Mouse (Mus musculus) CH12.LX (cell line): ENCODE measurements around the gene Ube2z. TPM values are rescaled to one million over a fixed set of nuclear protein-coding genes. Genes with fewer than 3 reads are reported as not detected.

Source experiments
- DNase-seq: peaks from one replicate; pipeline ENCODE4 v3.0.0-alpha.2; 2013; ENCODE audit errors: extremely low read depth
- H3K27ac ChIP-seq: 2 replicates; pipeline ENCODE4 v1.5.1; 2012; ENCODE audit warnings: low read depth, mild to moderate bottlenecking, control low read depth, moderate library complexity; ENCODE audit not compliant: insufficient read depth
- H3K27me3 ChIP-seq: replicated peaks from 2 replicates; pipeline ENCODE3; 2012; ENCODE audit warnings: inconsistent platforms
- H3K36me3 ChIP-seq, 2 experiments: replicated peaks in 1 of 2; 2 replicates each; pipeline versions ENCODE3 to v1.6.1; 2012; ENCODE audit warnings: inconsistent platforms in 1 of 2, low read length in 1 of 2, mild to moderate bottlenecking in 1 of 2, mixed read lengths in 1 of 2, moderate library complexity in 1 of 2; ENCODE audit not compliant: control insufficient read depth in 1 of 2, insufficient read depth in 1 of 2
- H3K4me1 ChIP-seq, 2 experiments: 2 replicates each; pipeline ENCODE4 v1.6.1; 2012; ENCODE audit warnings: inconsistent platforms in 1 of 2, moderate library complexity in 1 of 2; ENCODE audit not compliant: insufficient read depth in 2 of 2, control insufficient read depth in 1 of 2
- H3K4me2 ChIP-seq: 2 replicates; pipeline ENCODE4 v1.6.1; 2012; ENCODE audit warnings: low read depth, mild to moderate bottlenecking, control low read depth; ENCODE audit not compliant: poor library complexity, insufficient read depth, severe bottlenecking
- H3K4me3 ChIP-seq, 3 experiments: fragments of 150-350 bp in 1 of 3; sonication (generic) in 1 of 3; replicated peaks in 1 of 3; 2 replicates each; pipeline versions ENCODE3 to v1.5.1; 2011 to 2012; ENCODE audit warnings: low read depth in 2 of 3, low read length in 2 of 3, mild to moderate bottlenecking in 2 of 3, moderate library complexity in 2 of 3, control low read depth in 1 of 3, improper control_type of control experiment in 1 of 3, inconsistent platforms in 1 of 3, mixed read lengths in 1 of 3; ENCODE audit not compliant: poor library complexity in 1 of 3
- H3K79me2 ChIP-seq: replicated peaks from 2 replicates; pipeline ENCODE4 v1.6.1; 2012; ENCODE audit warnings: mild to moderate bottlenecking, moderate library complexity; ENCODE audit not compliant: control insufficient read depth, poor library complexity, insufficient read depth, severe bottlenecking; ENCODE audit errors: extremely low read depth
- H3K9ac ChIP-seq: 2 replicates; pipeline ENCODE4 v1.6.1; 2012; ENCODE audit warnings: low read depth, mild to moderate bottlenecking, control low read depth, moderate library complexity; ENCODE audit not compliant: insufficient read depth
- H3K9me3 ChIP-seq: replicated peaks from 2 replicates; pipeline ENCODE3; 2012; ENCODE audit warnings: low read length, inconsistent platforms, mixed read lengths
- BHLHE40 ChIP-seq: IDR thresholded peaks from 2 replicates; pipeline ENCODE4 v1.6.1; 2011; ENCODE audit warnings: mild to moderate bottlenecking, low read depth, low read length, improper control_type of control experiment
- CHD1 ChIP-seq: IDR thresholded peaks from 2 replicates; pipeline ENCODE4 v1.6.1; 2012; ENCODE audit warnings: low read depth, low read length, improper control_type of control experiment, inconsistent platforms
- EP300 ChIP-seq: IDR thresholded peaks from 2 replicates; pipeline ENCODE4 v1.6.1; 2011; ENCODE audit warnings: low read length, improper control_type of control experiment
- GABPA ChIP-seq: IDR thresholded peaks from 2 replicates; pipeline ENCODE4 v1.6.1; 2012; ENCODE audit warnings: low read depth, low read length, improper control_type of control experiment, inconsistent platforms; ENCODE audit not compliant: insufficient replicate concordance
- HCFC1 ChIP-seq: IDR thresholded peaks from 2 replicates; pipeline ENCODE4 v1.6.1; 2012; ENCODE audit warnings: low read depth, mild to moderate bottlenecking, inconsistent platforms, low read length, improper control_type of control experiment
- JUN ChIP-seq: IDR thresholded peaks from 2 replicates; pipeline ENCODE4 v1.6.1; 2011; ENCODE audit warnings: low read depth, mild to moderate bottlenecking, low read length, improper control_type of control experiment, moderate library complexity; ENCODE audit not compliant: insufficient read depth
- KAT2A ChIP-seq: IDR thresholded peaks from 2 replicates; pipeline ENCODE4 v1.6.1; 2012; ENCODE audit warnings: low read length, improper control_type of control experiment, inconsistent platforms; ENCODE audit not compliant: insufficient replicate concordance
- MAFK ChIP-seq: IDR thresholded peaks from 2 replicates; pipeline ENCODE4 v1.6.1; 2011; ENCODE audit warnings: low read length, improper control_type of control experiment; ENCODE audit not compliant: insufficient replicate concordance
- MEF2A ChIP-seq: IDR thresholded peaks from 2 replicates; pipeline ENCODE4 v1.6.1; 2014; ENCODE audit warnings: low read depth, mild to moderate bottlenecking, inconsistent platforms, low read length, improper control_type of control experiment, borderline replicate concordance
- PAX5 ChIP-seq: IDR thresholded peaks from 2 replicates; pipeline ENCODE4 v1.6.1; 2012; ENCODE audit warnings: low read length, inconsistent platforms, mixed read lengths
- USF1 ChIP-seq: IDR thresholded peaks from 2 replicates; pipeline ENCODE4 v1.6.1; 2014; ENCODE audit warnings: low read depth, mild to moderate bottlenecking, inconsistent platforms, low read length, improper control_type of control experiment
- USF2 ChIP-seq: conservative IDR thresholded peaks from 2 replicates; pipeline ENCODE4 v1.6.1; 2011; ENCODE audit warnings: low read depth, low read length, improper control_type of control experiment
- ZMIZ1 ChIP-seq: IDR thresholded peaks from 2 replicates; pipeline ENCODE4 v1.6.1; 2012; ENCODE audit warnings: low read depth, mild to moderate bottlenecking, inconsistent platforms, low read length, improper control_type of control experiment
- dilution Hi-C: fragments of 300-500 bp; cut with MboI; formaldehyde crosslinking; loops from 2 replicates; pipeline ENCODE4 v1.14.3; 2020; ENCODE audit warnings: low sequenced_read_pairs; ENCODE audit not compliant: extremely low pct_unique_long_range_greater_than_20kb, extremely low pct_ligation_motif_present
- in situ Hi-C: fragments of 300-500 bp; cut with MboI; formaldehyde crosslinking; loops from 3 replicates; pipeline ENCODE4 v1.14.3; 2019; ENCODE audit warnings: low sequenced_read_pairs, low pct_ligation_motif_present, low pct_unique_long_range_greater_than_20kb, mixed read lengths
- polyA plus RNA-seq: library from polyadenylated mRNA; unstranded; fragments of >175 nt; gene quantifications from 2 replicates; pipeline ENCODE4 v1.2.1, GENCODE M21; 2012; ENCODE audit warnings: low read depth; ENCODE audit not compliant: insufficient read length
- total RNA-seq, 2 experiments: library from RNA; depleted of rRNA; stranded (reverse); fragments of 300-350 nt in 1 of 2; fragments of >200 nt in 1 of 2; gene quantifications; 2 replicates each; pipeline ENCODE4 v1.2.3; 2012 to 2014

The Ube2z gene
- total and polyA plus RNA-seq, 3 experiments, result 51.3 to 67.8 (median 64.2) TPM

GRCm38 (mm10) chr11:96075177-96075508, 10.0 kb upstream of the Ube2z start:
- DNase-seq, result no peak
- Histone ChIP-seq H3K36me3 (peaks cover 21 to 32% of the 10 kb centered on the region in 2 experiments), H3K79me2 (peaks cover 17% of the 10 kb centered on the region), H3K27ac (peak overlapping the region; percentile 5; the same call in 1 of the 2 replicates), H3K9ac (peak overlapping the region; percentile 86), H3K4me1 (peaks cover 7 to 24% of the 10 kb centered on the region in 2 experiments), H3K9me3 (no peaks in the 10 kb centered on the region), H3K4me3 (peak overlapping the region; percentile 66 to 85 (median 68)), H3K27me3 (no peaks in the 10 kb centered on the region), H3K4me2 (peak overlapping the region; percentile 87)
- TF ChIP-seq JUN, result no peak
- no peak for TF ChIP-seq USF2
- 0 out of 2 replicates have a peak, but pooled peaks have one; percentile 31 for TF ChIP-seq EP300
- no peak for TF ChIP-seq HCFC1
- no peak for TF ChIP-seq BHLHE40
- dilution Hi-C loops, result no loop called here
- in situ Hi-C loops, result no loop called here

DNA sequence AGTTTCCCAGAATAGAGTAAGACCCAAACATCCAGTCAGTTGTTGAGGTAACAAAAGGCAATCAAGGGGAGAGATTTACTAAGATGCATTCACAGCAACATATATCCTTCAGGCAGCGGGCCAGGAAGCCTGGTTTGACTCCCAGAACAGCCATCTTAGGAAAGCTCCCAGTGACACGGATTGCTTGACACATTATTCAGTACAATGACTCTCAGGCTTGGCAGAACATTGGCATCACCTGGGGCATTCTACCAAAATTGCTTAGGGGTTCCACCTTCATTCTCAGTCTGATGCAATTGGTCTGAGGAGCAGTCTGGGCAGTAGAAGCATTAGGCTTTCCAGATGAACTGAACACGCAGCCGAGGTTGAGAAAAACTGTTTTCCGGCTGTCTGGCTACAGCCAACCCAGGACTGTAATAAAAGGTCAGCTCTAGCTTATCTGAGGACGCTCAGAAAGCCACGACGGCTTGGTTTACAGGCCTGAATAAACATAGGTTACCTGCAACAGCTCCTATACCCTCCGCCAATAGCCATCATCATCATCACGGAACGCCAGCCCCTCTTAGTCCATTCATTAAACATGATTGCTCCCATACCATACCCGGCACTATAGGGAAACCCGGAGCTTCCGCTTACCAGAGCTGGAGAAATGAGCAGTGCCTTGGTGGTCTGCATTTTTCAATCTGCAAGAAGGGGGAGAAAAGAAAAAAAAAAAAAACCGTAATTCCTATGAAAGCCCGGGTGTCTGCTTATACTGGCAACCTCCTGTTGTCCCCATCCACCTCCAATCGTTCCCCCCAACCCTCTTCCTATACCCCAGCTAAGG, 9.4 kb upstream of the Ube2z start:
- no peak for DNase-seq
- Histone ChIP-seq H3K79me2 (peaks cover 17% of the 10 kb centered on the region), H3K27ac (peak overlapping the region; percentile 10; the same call in 1 of the 2 replicates), H3K36me3 (peaks cover 21 to 38% of the 10 kb centered on the region in 2 experiments), H3K27me3 (no peaks in the 10 kb centered on the region), H3K9ac (peak overlapping the region; percentile 86), H3K4me1 (peaks cover 7 to 24% of the 10 kb centered on the region in 2 experiments), H3K4me2 (peak overlapping the region; percentile 87), H3K4me3 (peak overlapping the region; percentile 66 to 85 (median 68)), H3K9me3 (no peaks in the 10 kb centered on the region)
- dilution Hi-C loops (no loop called here), in situ Hi-C loops (no loop called here)
- no peak for TF ChIP-seq MEF2A
- no peak for TF ChIP-seq GABPA
- no peak for TF ChIP-seq MAFK
- 0 out of 2 replicates have a peak, but pooled peaks have one; percentile 26 for TF ChIP-seq ZMIZ1
- TF ChIP-seq KAT2A, result 0 out of 2 replicates have a peak, but pooled peaks have one; percentile 38
- no peak for TF ChIP-seq PAX5
- peak; percentile 82; the same call in 1 of the 2 replicates for TF ChIP-seq CHD1
- TF ChIP-seq USF1, result no peak
